Mouse (Mus musculus) liver, adult 2 months (tissue): ENCODE measurements around the gene Castor1.

ENCODE experiments used
- CTCF ChIP-seq: fragments of 200-500 bp; IDR thresholded peaks from 2 replicates; pipeline ENCODE4 v1.5.1; 2011; ENCODE audit warnings: low read depth, low read length, control low read depth
- POLR2A ChIP-seq: fragments of 200-500 bp; IDR thresholded peaks from 2 replicates; pipeline ENCODE4 v1.6.1; 2011; ENCODE audit warnings: low read length, control low read depth; ENCODE audit not compliant: insufficient read depth; ENCODE audit errors: extremely low read depth

DNA sequence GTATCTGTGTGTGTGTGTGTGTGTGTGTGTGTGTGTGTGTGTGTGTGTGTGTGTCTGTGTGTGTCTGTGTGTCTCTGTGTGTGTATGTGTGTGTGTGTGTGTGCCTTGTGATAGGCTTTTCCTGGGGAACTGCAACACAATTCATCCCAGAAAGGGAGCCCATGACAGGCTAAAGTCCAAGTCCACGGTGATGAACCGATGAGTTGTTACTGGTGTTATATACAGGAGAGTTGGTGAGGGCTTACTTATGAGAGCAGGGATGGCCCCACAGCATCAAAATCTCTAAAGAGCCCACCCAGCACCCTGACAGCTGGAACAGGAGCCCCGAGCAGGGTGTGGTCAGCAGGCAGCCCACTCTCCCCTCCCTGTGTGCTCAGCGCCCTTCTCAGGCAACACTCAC is 23.2 kb downstream of the Castor1 start:
- TF ChIP-seq POLR2A (no peak), CTCF (no peak)
